Mouse (Mus musculus) embryonic facial prominence, embryonic 14.5 days (tissue): Measurements from ENCODE around the gene Tmem253. TPM values are rescaled to one million over a fixed set of nuclear protein-coding genes. Genes with fewer than 3 reads are reported as not detected.

Source experiments
- polyA plus RNA-seq: library from polyadenylated mRNA; unstranded; fragments of >200 nt; fragmentation: Nextera tagmentation; extraction: Ambion mirVana; gene quantifications from 2 replicates; pipeline ENCODE4 v1.2.1, GENCODE M21; 2014

Tmem253 gene
- polyA plus RNA-seq, 1 experiment from 2014 or later, result 0.82 TPM

Other genes starting within 250 kb of the Tmem253 start
- gene Ang4, start 242.1 kb upstream of the Tmem253 start, polyA plus RNA-seq, result not detected in 2 replicates
- not detected in 2 replicates for gene AY358078, start 215.6 kb upstream of the Tmem253 start, polyA plus RNA-seq
- gene Ear6, start 162.0 kb upstream of the Tmem253 start, polyA plus RNA-seq, result not detected in 2 replicates
- 30.6 and 36.5 TPM in 2 replicates for gene Mettl17, start 130.8 kb upstream of the Tmem253 start, polyA plus RNA-seq
- 1.3 and 1.5 TPM in 2 replicates for gene Slc39a2, start 122.8 kb upstream of the Tmem253 start, polyA plus RNA-seq
- gene Ndrg2, start 101.5 kb upstream of the Tmem253 start, polyA plus RNA-seq, result 47.5 and 57.5 TPM in 2 replicates
- not detected in 2 replicates for gene Tppp2, start 97.2 kb upstream of the Tmem253 start, polyA plus RNA-seq
- not detected in 2 replicates for gene Rnase13, start 92.9 kb upstream of the Tmem253 start, polyA plus RNA-seq
- 113 and 128 TPM in 2 replicates for gene Arhgef40, start 30.9 kb upstream of the Tmem253 start, polyA plus RNA-seq
- gene Zfp219, start 5.1 kb downstream of the Tmem253 start, polyA plus RNA-seq, result 21.4 and 25.2 TPM in 2 replicates
- gene Olfr221, start 26.8 kb downstream of the Tmem253 start, polyA plus RNA-seq, result not detected in 2 replicates
- 498 and 515 TPM in 2 replicates for gene Hnrnpc, start 88.4 kb downstream of the Tmem253 start, polyA plus RNA-seq
- gene Rpgrip1, start 95.0 kb downstream of the Tmem253 start, polyA plus RNA-seq, result 46.7 and 47.0 TPM in 2 replicates
- gene Supt16, start 181.8 kb downstream of the Tmem253 start, polyA plus RNA-seq, result 48.7 and 60.0 TPM in 2 replicates
- 35.5 and 42.9 TPM in 2 replicates for gene Chd8, start 242.1 kb downstream of the Tmem253 start, polyA plus RNA-seq